Mouse (Mus musculus) kidney, adult 2 months (tissue): ENCODE measurements around the gene Gskip.

Experiments used
- CTCF ChIP-seq: fragments of 200-500 bp; conservative IDR thresholded peaks from 2 replicates; pipeline ENCODE4 v1.5.1; 2011; ENCODE audit warnings: low read depth, mild to moderate bottlenecking, control low read depth, low read length, moderate library complexity, mixed read lengths; ENCODE audit not compliant: insufficient read depth, insufficient read length
- POLR2A ChIP-seq: fragments of 200-500 bp; IDR thresholded peaks from one replicate; pipeline ENCODE4 v1.6.1; 2011; ENCODE audit warnings: low read depth, low read length, control low read depth

DNA sequence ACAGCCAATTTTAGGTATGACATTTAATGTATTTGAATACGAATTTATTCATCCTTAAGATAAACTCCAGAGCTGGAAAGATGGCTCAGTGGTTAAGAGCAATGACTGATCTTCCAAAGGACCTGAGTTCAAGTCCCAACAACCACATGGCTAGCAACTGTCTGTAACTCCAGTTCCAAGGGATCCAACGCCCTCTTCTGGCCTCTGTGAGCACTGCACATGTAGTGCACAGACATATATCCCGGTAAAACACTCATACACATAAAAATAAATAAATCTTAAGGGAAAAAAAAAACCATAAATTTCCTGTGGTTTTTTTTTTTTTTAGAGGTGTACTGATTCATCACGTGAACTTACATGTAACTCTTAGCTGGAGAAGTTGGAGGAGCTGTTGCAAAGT, 47.1 kb upstream of the Gskip start:
- TF ChIP-seq CTCF (0 out of 2 replicates have a peak, but pooled peaks have one; percentile 20), POLR2A (no peak)
